Mouse (Mus musculus) cortical plate, adult 2 months (tissue): ENCODE results near the gene Kyat3.

Source experiments
- CTCF ChIP-seq: fragments of 200-500 bp; IDR thresholded peaks from 2 replicates; pipeline ENCODE4 v1.5.1; 2011; ENCODE audit warnings: mild to moderate bottlenecking, control low read depth, low read length; ENCODE audit not compliant: insufficient read depth; ENCODE audit errors: extremely low read depth
- POLR2A ChIP-seq: fragments of 200-500 bp; IDR thresholded peaks from 2 replicates; pipeline ENCODE4 v1.6.1; 2011; ENCODE audit warnings: mild to moderate bottlenecking, low read length, control low read depth; ENCODE audit not compliant: insufficient read depth; ENCODE audit errors: extremely low read depth

GRCm38 (mm10) chr3:142664723-142665122 is 36.1 kb upstream of the Kyat3 start:
- TF ChIP-seq CTCF (no peak), POLR2A (no peak)
